36 mouse cellular contexts compared by ENCODE assay signal in the genomic region with DNA sequence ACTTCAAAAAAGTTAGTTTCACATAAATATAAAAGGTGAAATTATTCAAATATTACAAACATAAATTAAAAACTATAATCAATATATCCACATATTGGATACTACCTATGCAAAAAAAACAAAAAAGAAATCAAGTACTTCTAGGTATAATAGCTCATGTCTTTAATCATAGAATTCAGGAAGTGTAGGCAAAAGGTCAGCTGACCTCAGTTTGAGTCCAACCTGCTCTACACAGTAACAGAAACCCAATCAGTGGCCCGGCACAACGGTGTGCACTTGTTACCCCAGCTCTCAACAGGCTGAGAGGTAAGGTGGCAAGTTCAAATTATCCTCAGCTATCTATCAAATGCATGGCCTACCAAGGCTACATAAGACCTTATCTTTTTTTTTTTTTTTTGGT.
"Had no signal": no experiment of that assay in that cellular context is flagged by ENCODE, and none has a peak within 500 bp of the region (broad histone marks: within the 10 kb centered on the region; RNA-seq: fewer than 3 reads in every experiment).

No protein-coding gene starts in this region.

- H3K9me3 ChIP-seq: heart, embryonic 10.5 days; heart, embryonic 12.5 days; heart, embryonic 13.5 days; heart, embryonic 15.5 days; hindbrain, embryonic 10.5 days; hindbrain, embryonic 12.5 days; hindbrain, embryonic 13.5 days; hindbrain, embryonic 15.5 days; intestine, embryonic 15.5 days; kidney, embryonic 15.5 days had no signal

- H3K4me2 ChIP-seq: heart, embryonic 11.5 days; heart, embryonic 12.5 days; heart, embryonic 13.5 days; heart, embryonic 15.5 days; hindbrain, embryonic 12.5 days; hindbrain, embryonic 13.5 days; hindbrain, embryonic 14.5 days; hindbrain, embryonic 15.5 days; intestine, embryonic 15.5 days; kidney, embryonic 15.5 days had no signal

- ATAC-seq: hindbrain, embryonic 16.5 days; hindbrain, postnatal 0 days; inflammation-experienced regulatory T-cells, adult 6 months; intestine, embryonic 15.5 days; intestine, embryonic 16.5 days; intestine, postnatal 0 days had no signal

- DNase-seq: heart, postnatal 10 days; heart, postnatal 14 days; heart, postnatal 36 days; heart, postnatal 4 days; kidney, adult 11 months; kidney, adult 18-20 months; kidney, adult 2 months; kidney, adult 8-10 months; kidney, adult 9 months; kidney, postnatal 10 days; kidney, postnatal 14 days; kidney, postnatal 25 days; kidney, postnatal 36 days; kidney, postnatal 4 days; layer of hippocampus, adult 9-11 months; layer of hippocampus, postnatal 36 days had no signal

- H3K27me3 ChIP-seq: heart, embryonic 12.5 days; heart, embryonic 13.5 days; heart, embryonic 15.5 days; hindbrain, embryonic 12.5 days; hindbrain, embryonic 13.5 days; hindbrain, embryonic 15.5 days; intestine, embryonic 15.5 days; kidney, embryonic 15.5 days had no signal

- H3K4me1 ChIP-seq: hindbrain, embryonic 10.5 days; hindbrain, embryonic 12.5 days; hindbrain, embryonic 13.5 days; hindbrain, embryonic 15.5 days; intestine, embryonic 15.5 days; kidney, embryonic 15.5 days had no signal

- H3K4me3 ChIP-seq: heart, embryonic 10.5 days; heart, embryonic 12.5 days; heart, embryonic 13.5 days; heart, embryonic 15.5 days; hindbrain, embryonic 10.5 days; hindbrain, embryonic 12.5 days; hindbrain, embryonic 13.5 days; hindbrain, embryonic 15.5 days; intestine, embryonic 15.5 days; kidney, embryonic 15.5 days; layer of hippocampus, adult 2 months; left cerebral cortex, adult 2 months had no signal

- H3K36me3 ChIP-seq: heart, embryonic 15.5 days; hindbrain, embryonic 12.5 days; hindbrain, embryonic 13.5 days; hindbrain, embryonic 15.5 days; intestine, embryonic 15.5 days had no signal

- H3K9ac ChIP-seq: heart, embryonic 12.5 days; heart, embryonic 13.5 days; heart, embryonic 15.5 days; hindbrain, embryonic 12.5 days; hindbrain, embryonic 13.5 days; hindbrain, embryonic 14.5 days; hindbrain, embryonic 15.5 days; intestine, embryonic 15.5 days; kidney, embryonic 15.5 days had no signal

- H3K27ac ChIP-seq: heart, embryonic 10.5 days; heart, embryonic 13.5 days; heart, embryonic 15.5 days; hindbrain, embryonic 10.5 days; hindbrain, embryonic 12.5 days; hindbrain, embryonic 13.5 days; hindbrain, embryonic 14.5 days; hindbrain, embryonic 15.5 days; hindbrain, postnatal 0 days; intestine, embryonic 15.5 days; kidney, embryonic 15.5 days; kidney, postnatal 0 days; layer of hippocampus, adult 2 months; left cerebral cortex, adult 2 months had no signal
